Mouse (Mus musculus): ENCODE measurements at regions not wholly inside any gene's neighbourhood (a gene's known extent, or its start where the extent isn't known, plus 50 kb on each side); places are given as distances from the start of the nearest gene placed in this dataset.
A peak's percentile ranks its signal among the peaks of the same experiment; 100 is the strongest.

DNA sequence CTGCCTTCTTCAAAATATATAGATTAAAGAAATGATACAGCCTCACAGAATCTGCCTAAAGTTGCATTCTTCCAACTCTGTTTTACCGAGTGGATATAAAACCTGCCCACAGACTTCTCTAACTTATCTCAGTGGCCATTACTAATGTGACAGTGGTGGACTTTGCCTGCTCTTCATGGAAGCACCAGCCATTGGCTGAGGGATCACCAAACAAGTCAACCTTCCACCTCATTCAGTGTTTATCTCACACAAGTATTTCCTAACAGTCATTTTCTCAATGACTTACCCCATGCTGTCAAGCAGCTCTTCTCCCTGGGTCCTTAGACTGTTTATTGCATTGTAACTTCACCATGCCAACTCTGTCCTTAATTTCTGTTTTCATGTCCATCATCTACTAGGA lies 174.3 kb downstream of the Gm9733 start:
- H3K4me1 ChIP-seq (ENCODE audit: control insufficient read depth, insufficient read depth, low read length): no peaks in the 10 kb centered on the region
- H3K9me3 ChIP-seq (replicated peaks; ENCODE audit: control insufficient read depth, low read length): no peaks in the 10 kb centered on the region
- no peaks in the 10 kb centered on the region for H3K27me3 ChIP-seq (ENCODE audit: control insufficient read depth, insufficient read depth, low read length)
- DNase-seq (ENCODE audit: low spot score): no peak
- no peak overlapping the region for H3K4me3 ChIP-seq (ENCODE audit: low read depth, low read length)
- no peak for ATAC-seq (replicated peaks; ENCODE audit: insufficient number of reproducible peaks, low FRiP score, low TSS enrichment, low read depth)
- H3K36me3 ChIP-seq (replicated peaks; ENCODE audit: control insufficient read depth, insufficient read depth, low read depth, low read length): no peaks in the 10 kb centered on the region
- H3K27ac ChIP-seq (replicated peaks; ENCODE audit: low read depth, low read length): no peak overlapping the region
- no peak overlapping the region for H3K9ac ChIP-seq (replicated peaks; ENCODE audit: low read length)
- no peak overlapping the region for H3K4me2 ChIP-seq (ENCODE audit: low read depth, low read length)
- 95% methylated on average over 1 of the region's 1 CpGs for WGBS

DNA sequence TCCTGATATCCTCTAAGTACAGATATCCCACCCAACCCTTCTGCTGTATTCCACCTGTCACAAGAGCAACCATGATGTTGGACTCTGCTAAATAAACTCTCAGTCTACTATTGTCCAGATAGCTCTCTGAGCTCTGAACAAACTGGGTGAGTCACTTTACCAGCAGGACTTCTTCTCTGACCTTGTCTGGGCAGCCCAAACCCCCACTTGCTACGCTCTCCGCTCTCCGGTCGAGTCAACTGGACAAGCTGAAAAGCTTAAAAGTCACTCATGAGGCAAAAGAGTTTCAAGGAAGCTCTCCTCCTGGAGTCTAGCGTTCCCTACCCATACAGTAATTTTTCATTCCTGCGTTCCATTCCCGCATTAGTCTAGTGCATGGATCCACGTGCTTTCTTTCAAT lies 173.2 kb downstream of the Gm9733 start:
- no peak for DNase-seq (ENCODE audit: low spot score)
- no peaks in the 10 kb centered on the region for H3K27me3 ChIP-seq (ENCODE audit: control insufficient read depth, insufficient read depth, low read length)
- H3K9me3 ChIP-seq (replicated peaks; ENCODE audit: control insufficient read depth, low read length): no peaks in the 10 kb centered on the region
- no peak for ATAC-seq (replicated peaks; ENCODE audit: insufficient number of reproducible peaks, low FRiP score, low TSS enrichment, low read depth)
- H3K36me3 ChIP-seq (replicated peaks; ENCODE audit: control insufficient read depth, insufficient read depth, low read depth, low read length): no peaks in the 10 kb centered on the region
- no peak overlapping the region for H3K9ac ChIP-seq (replicated peaks; ENCODE audit: low read length)
- H3K4me1 ChIP-seq (ENCODE audit: control insufficient read depth, insufficient read depth, low read length): no peaks in the 10 kb centered on the region
- H3K27ac ChIP-seq (replicated peaks; ENCODE audit: low read depth, low read length): no peak overlapping the region
- H3K4me3 ChIP-seq (ENCODE audit: low read depth, low read length): no peak overlapping the region
- no peak overlapping the region for H3K4me2 ChIP-seq (ENCODE audit: low read depth, low read length)
- WGBS: 88% methylated on average over 8 of the region's 8 CpGs

DNA sequence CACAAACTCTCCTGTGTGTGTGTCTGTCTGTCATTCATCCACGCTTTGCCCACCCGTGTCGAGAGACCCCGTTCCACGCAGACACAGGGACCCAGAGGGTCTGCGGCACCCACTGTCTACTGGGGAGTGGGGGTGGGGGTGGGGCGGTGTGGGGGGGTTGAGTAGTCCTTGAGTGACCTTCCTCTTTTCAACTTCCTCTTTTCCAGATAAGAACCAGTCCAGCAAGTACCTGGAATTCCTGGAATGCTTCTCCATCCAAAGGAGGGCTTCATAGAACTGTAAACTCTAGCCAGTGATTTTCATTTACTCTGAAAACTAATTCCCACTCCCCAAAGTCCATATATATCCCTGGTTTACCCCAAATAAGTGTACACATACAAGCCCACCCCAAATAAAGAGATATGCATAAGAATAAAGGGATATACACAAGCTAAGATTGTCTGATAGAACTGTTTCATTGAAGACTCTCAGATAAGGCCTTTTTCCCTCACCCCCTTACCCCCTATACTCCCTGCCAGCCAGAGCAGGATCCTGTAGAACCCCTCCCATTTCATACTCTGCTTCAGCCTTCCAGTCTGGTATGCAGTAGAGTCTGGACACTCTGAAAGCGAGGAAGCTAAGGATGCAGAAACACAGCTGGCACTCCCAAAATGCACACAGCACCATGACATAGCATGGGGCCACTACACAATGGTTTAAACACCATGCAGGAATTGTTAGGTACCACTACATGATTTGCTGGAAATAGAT lies 172.0 kb downstream of the Gm9733 start:
- Histone ChIP-seq H3K27me3 (ENCODE audit: control insufficient read depth, insufficient read depth, low read length) (no peaks in the 10 kb centered on the region), H3K36me3 (replicated peaks; ENCODE audit: control insufficient read depth, insufficient read depth, low read depth, low read length) (no peaks in the 10 kb centered on the region), H3K9ac (replicated peaks; ENCODE audit: low read length) (no peak overlapping the region), H3K4me2 (ENCODE audit: low read depth, low read length) (no peak overlapping the region), H3K4me1 (ENCODE audit: control insufficient read depth, insufficient read depth, low read length) (no peaks in the 10 kb centered on the region), H3K9me3 (replicated peaks; ENCODE audit: control insufficient read depth, low read length) (no peaks in the 10 kb centered on the region), H3K4me3 (ENCODE audit: low read depth, low read length) (no peak overlapping the region), H3K27ac (replicated peaks; ENCODE audit: low read depth, low read length) (no peak overlapping the region)
- no peak for ATAC-seq (replicated peaks; ENCODE audit: insufficient number of reproducible peaks, low FRiP score, low TSS enrichment, low read depth)
- 73% methylated on average over 5 of the region's 8 CpGs for WGBS
- no peak for DNase-seq (ENCODE audit: low spot score)

DNA sequence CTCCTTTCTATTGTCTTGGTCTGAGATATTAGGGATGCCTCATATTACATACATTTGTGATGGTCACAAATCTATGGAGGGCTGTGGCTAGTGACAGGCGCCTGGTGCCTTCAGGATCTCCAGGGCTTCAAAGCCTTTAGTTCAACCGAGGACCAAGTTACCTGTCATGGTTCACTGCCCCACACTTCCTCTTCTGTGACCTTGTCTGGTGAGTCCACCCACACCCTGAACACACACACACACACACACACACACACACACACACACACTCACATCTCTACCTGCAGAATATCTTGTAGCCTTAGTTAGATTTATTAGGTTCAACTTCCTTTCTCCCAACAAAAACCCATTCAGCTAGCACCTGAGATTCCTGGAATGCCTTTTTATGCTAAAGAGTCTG lies 156.3 kb downstream of the Gm9733 start:
- Histone ChIP-seq H3K36me3 (replicated peaks; ENCODE audit: control insufficient read depth, insufficient read depth, low read depth, low read length) (no peaks in the 10 kb centered on the region), H3K27ac (replicated peaks; ENCODE audit: low read depth, low read length) (no peak overlapping the region), H3K27me3 (ENCODE audit: control insufficient read depth, insufficient read depth, low read length) (no peaks in the 10 kb centered on the region), H3K9ac (replicated peaks; ENCODE audit: low read length) (no peak overlapping the region), H3K9me3 (replicated peaks; ENCODE audit: control insufficient read depth, low read length) (no peaks in the 10 kb centered on the region), H3K4me1 (ENCODE audit: control insufficient read depth, insufficient read depth, low read length) (no peaks in the 10 kb centered on the region), H3K4me3 (ENCODE audit: low read depth, low read length) (no peak overlapping the region), H3K4me2 (ENCODE audit: low read depth, low read length) (no peak overlapping the region)
- 83% methylated on average over 2 of the region's 2 CpGs for WGBS
- no peak for ATAC-seq (replicated peaks; ENCODE audit: insufficient number of reproducible peaks, low FRiP score, low TSS enrichment, low read depth)
- no peak for DNase-seq (ENCODE audit: low spot score)

DNA sequence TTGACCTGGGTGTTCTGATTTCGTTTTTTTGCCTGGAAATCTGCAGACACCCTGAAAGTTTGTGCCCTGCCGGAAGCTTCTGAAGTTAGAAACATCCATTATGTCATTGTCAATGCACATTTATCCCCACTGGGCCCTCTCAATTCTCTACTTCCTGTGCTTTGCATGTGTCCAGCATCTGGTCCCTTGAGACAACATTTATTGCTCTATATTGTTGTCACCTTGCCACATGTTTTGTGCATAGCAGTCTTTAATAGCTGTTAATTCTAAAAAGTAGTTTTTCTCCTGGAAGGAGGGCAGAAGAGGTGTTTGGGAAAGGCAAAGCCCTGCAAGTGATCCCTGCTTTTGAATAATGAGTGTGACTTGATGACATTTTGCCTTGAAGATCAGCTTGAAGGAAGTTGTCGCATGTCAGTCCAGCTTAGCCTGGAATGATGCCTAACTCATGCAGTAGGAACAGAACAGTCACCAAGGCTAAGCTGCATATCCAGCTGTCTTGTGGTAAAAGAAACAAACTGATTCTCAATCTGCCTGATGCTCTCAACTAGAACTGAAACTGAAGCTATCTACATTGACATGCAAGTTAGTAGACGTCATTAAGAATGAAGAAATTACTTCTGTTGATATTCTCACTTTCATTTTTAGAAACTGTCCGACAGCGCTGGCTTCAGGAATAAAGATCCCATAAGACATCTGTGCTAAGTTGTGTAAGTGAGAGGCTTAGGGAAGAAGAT lies 152.9 kb downstream of the Gm9733 start:
- H3K4me3 ChIP-seq (ENCODE audit: low read depth, low read length): no peak overlapping the region
- ATAC-seq (replicated peaks; ENCODE audit: insufficient number of reproducible peaks, low FRiP score, low TSS enrichment, low read depth): no peak
- DNase-seq (ENCODE audit: low spot score): no peak
- no peaks in the 10 kb centered on the region for H3K27me3 ChIP-seq (ENCODE audit: control insufficient read depth, insufficient read depth, low read length)
- H3K4me2 ChIP-seq (ENCODE audit: low read depth, low read length): no peak overlapping the region
- H3K27ac ChIP-seq (replicated peaks; ENCODE audit: low read depth, low read length): no peak overlapping the region
- H3K36me3 ChIP-seq (replicated peaks; ENCODE audit: control insufficient read depth, insufficient read depth, low read depth, low read length): no peaks in the 10 kb centered on the region
- no peaks in the 10 kb centered on the region for H3K9me3 ChIP-seq (replicated peaks; ENCODE audit: control insufficient read depth, low read length)
- H3K9ac ChIP-seq (replicated peaks; ENCODE audit: low read length): no peak overlapping the region
- H3K4me1 ChIP-seq (ENCODE audit: control insufficient read depth, insufficient read depth, low read length): no peaks in the 10 kb centered on the region
- WGBS: 77% methylated on average over 6 of the region's 6 CpGs

DNA sequence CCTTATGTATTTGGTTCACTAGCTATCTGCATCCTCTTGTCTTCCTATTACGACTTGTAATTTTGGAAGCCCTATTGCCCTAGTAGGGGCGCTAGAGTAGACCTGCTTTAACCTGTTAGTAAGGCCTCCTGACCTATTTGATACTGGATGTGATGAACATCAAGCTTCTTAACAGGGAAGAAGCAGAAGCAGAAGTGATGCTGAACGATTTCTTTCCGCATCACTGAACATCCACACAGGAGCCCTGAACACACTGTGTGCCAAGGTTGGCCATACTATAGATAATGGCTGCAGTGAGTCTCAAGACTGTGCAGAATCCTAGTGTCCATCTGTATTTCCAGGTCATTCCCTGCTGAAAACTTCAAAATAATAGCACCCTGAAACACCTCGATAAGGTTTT lies 151.0 kb downstream of the Gm9733 start:
- WGBS: 93% methylated on average over 5 of the region's 5 CpGs

DNA sequence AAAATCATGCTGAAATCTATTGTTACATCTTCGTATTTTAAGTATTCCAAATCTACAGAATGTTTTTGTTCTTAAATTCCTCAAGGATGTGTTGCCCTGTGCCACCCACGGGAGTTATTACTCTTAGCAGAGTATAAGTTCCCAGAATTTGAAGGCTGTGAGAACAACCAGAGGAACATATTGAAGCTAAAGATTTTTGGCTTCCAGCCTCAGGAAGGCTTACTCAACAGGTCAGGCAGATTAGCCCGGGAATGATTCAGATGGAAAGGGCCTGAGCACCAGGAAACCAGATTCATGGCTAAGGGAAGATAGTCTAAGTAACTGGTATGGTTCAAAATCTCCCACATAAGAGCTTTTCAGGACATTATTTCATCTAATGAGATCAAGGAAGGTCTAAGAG lies 145.4 kb downstream of the Gm9733 start:
- H3K9me3 ChIP-seq (replicated peaks; ENCODE audit: control insufficient read depth, low read length): no peaks in the 10 kb centered on the region
- no peaks in the 10 kb centered on the region for H3K4me1 ChIP-seq (ENCODE audit: control insufficient read depth, insufficient read depth, low read length)
- no peak for DNase-seq (ENCODE audit: low spot score)
- no peaks in the 10 kb centered on the region for H3K27me3 ChIP-seq (ENCODE audit: control insufficient read depth, insufficient read depth, low read length)
- H3K9ac ChIP-seq (replicated peaks; ENCODE audit: low read length): no peak overlapping the region
- 87% methylated on average over 3 of the region's 3 CpGs for WGBS
- H3K4me2 ChIP-seq (ENCODE audit: low read depth, low read length): no peak overlapping the region
- no peak overlapping the region for H3K27ac ChIP-seq (replicated peaks; ENCODE audit: low read depth, low read length)
- ATAC-seq (replicated peaks; ENCODE audit: insufficient number of reproducible peaks, low FRiP score, low TSS enrichment, low read depth): no peak
- no peaks in the 10 kb centered on the region for H3K36me3 ChIP-seq (replicated peaks; ENCODE audit: control insufficient read depth, insufficient read depth, low read depth, low read length)
- H3K4me3 ChIP-seq (ENCODE audit: low read depth, low read length): no peak overlapping the region

More for the DNA sequence above, 151.0 kb downstream of the Gm9733 start:
- DNase-seq (ENCODE audit: low spot score) (no peak), ATAC-seq (replicated peaks; ENCODE audit: insufficient number of reproducible peaks, low FRiP score, low TSS enrichment, low read depth) (no peak)
- Histone ChIP-seq H3K9ac (replicated peaks; ENCODE audit: low read length) (no peak overlapping the region), H3K4me2 (ENCODE audit: low read depth, low read length) (no peak overlapping the region), H3K27me3 (ENCODE audit: control insufficient read depth, insufficient read depth, low read length) (no peaks in the 10 kb centered on the region), H3K9me3 (replicated peaks; ENCODE audit: control insufficient read depth, low read length) (no peaks in the 10 kb centered on the region), H3K4me1 (ENCODE audit: control insufficient read depth, insufficient read depth, low read length) (no peaks in the 10 kb centered on the region), H3K4me3 (ENCODE audit: low read depth, low read length) (no peak overlapping the region), H3K36me3 (replicated peaks; ENCODE audit: control insufficient read depth, insufficient read depth, low read depth, low read length) (no peaks in the 10 kb centered on the region), H3K27ac (replicated peaks; ENCODE audit: low read depth, low read length) (no peak overlapping the region)

DNA sequence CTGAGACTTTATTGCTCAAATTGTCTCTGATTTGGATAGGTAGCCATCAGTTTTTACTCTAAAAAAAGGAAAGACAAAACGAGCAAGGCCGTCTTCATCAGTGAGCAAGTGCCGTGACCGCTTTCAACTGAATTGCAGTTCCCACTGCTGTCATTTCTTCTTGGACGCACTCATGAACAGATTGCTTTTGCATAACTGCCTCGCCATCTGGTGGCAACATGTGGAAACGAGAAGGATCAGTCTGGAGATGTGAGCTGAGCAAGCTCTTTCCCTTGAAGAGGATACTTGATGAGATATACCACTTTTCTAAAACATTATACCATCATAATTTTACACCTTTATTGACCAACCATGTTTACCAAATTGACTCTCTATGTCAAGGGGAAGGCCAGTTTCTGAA lies 137.7 kb downstream of the Gm9733 start:
- Histone ChIP-seq H3K9me3 (replicated peaks; ENCODE audit: control insufficient read depth, low read length) (no peaks in the 10 kb centered on the region), H3K9ac (replicated peaks; ENCODE audit: low read length) (no peak overlapping the region), H3K4me1 (ENCODE audit: control insufficient read depth, insufficient read depth, low read length) (no peaks in the 10 kb centered on the region), H3K4me3 (ENCODE audit: low read depth, low read length) (no peak overlapping the region), H3K27me3 (ENCODE audit: control insufficient read depth, insufficient read depth, low read length) (no peaks in the 10 kb centered on the region), H3K27ac (replicated peaks; ENCODE audit: low read depth, low read length) (no peak overlapping the region), H3K36me3 (replicated peaks; ENCODE audit: control insufficient read depth, insufficient read depth, low read depth, low read length) (no peaks in the 10 kb centered on the region), H3K4me2 (ENCODE audit: low read depth, low read length) (no peak overlapping the region)
- peak; percentile 89 for ATAC-seq (replicated peaks; ENCODE audit: insufficient number of reproducible peaks, low FRiP score, low TSS enrichment, low read depth)
- peak; percentile 86 for DNase-seq (ENCODE audit: low spot score)
- 9% methylated on average over 7 of the region's 7 CpGs for WGBS
